9 mouse cellular contexts compared by ENCODE assay signal in genomic region chr2:153151026-153151425, GRCm38 (mm10). TPM values are rescaled to one million over a fixed set of nuclear protein-coding genes. Genes with fewer than 3 reads are reported as not detected.
DNase-seq lines count a peak whose midpoint lies in the region.
"Had no signal": no experiment of that assay in that cellular context is flagged by ENCODE, and none has a peak within 500 bp of the region (broad histone marks: within the 10 kb centered on the region; RNA-seq: fewer than 3 reads in every experiment).

No protein-coding gene starts in this region.

- peak; percentile 42 to 52 for DNase-seq in frontal cortex, postnatal 36 days (ENCODE audit: low spot score in 2 of 2)
- DNase-seq in frontal cortex, postnatal 25 days (ENCODE audit: low spot score in 2 of 2): no peak
- DNase-seq in left cerebral cortex, adult 18-20 months (ENCODE audit: low spot score in 2 of 2): peak; percentile 29 to 59
- DNase-seq in left cerebral cortex, adult 11 months (ENCODE audit: low spot score): no peak
- peak; percentile 69 for DNase-seq in brain, adult 2 months (ENCODE audit: low read depth, low spot score)
- peak; percentile 13 for DNase-seq in telencephalon, adult 2 months (ENCODE audit: low read depth, low spot score)
- DNase-seq: adrenal gland, postnatal 14 days; forebrain, postnatal 0 days; heart, adult 2 months had no signal

RNA-seq across cellular contexts. Expression of gene Tm9sf4, which starts 10.1 kb away (rescaled TPM):
- total RNA-seq in left cerebral cortex, adult 18-20 months (2021): 100 to 1,000 TPM; 101 to 106 TPM

RNA-seq across cellular contexts. Expression of gene Hck, which starts 42.8 kb away (rescaled TPM):
- total RNA-seq in left cerebral cortex, adult 18-20 months (2021): 1 to 10 TPM; 2.3 to 3.3 TPM

Comparison
In these comparisons a context has a peak if more than half of its experiments do, and no peak if none do; other contexts are left out.
1. DNase-seq: peak in frontal cortex, postnatal 36 days (2 of 2), left cerebral cortex, adult 18-20 months (2 of 2), brain, adult 2 months (single experiment) and telencephalon, adult 2 months (single experiment); none in frontal cortex, postnatal 25 days (0 of 2) and left cerebral cortex, adult 11 months (single experiment).